Mouse (Mus musculus) kidney, postnatal 0 days (tissue): Measurements from ENCODE around the gene Mob3b. TPM values are rescaled to one million over a fixed set of nuclear protein-coding genes. Genes with fewer than 3 reads are reported as not detected.

Experiments
- ATAC-seq: fragments of 200-750 bp; cut with Nextera tagmentation; replicated peaks from 2 replicates; pipeline ENCODE4 v1.8.0; 2017; ENCODE audit warnings: low read depth, moderate number of reproducible peaks, moderate TSS enrichment, moderate library complexity; ENCODE audit not compliant: low FRiP score
- DNase-seq: peaks from one replicate; pipeline ENCODE4 v3.0.0-alpha.2; 2016; ENCODE audit warnings: low spot score
- H3K27ac ChIP-seq: fragments of 300-500 bp; sonication (generic); 2 replicates; pipeline ENCODE4 v1.5.1; 2014; ENCODE audit warnings: mild to moderate bottlenecking
- H3K27me3 ChIP-seq: fragments of 300-500 bp; sonication (generic); 2 replicates; pipeline ENCODE4 v1.6.1; 2014; ENCODE audit warnings: low read length, mixed read lengths; ENCODE audit not compliant: insufficient read depth
- H3K36me3 ChIP-seq: fragments of 300-500 bp; sonication (generic); 2 replicates; pipeline ENCODE4 v1.6.1; 2014; ENCODE audit warnings: low read length, mixed read lengths; ENCODE audit not compliant: insufficient read depth
- H3K4me1 ChIP-seq: fragments of 300-500 bp; sonication (generic); replicated peaks from 2 replicates; pipeline ENCODE4 v1.6.1; 2014; ENCODE audit warnings: antibody characterized with exemption, low read length, mixed read lengths; ENCODE audit not compliant: insufficient read depth
- H3K4me2 ChIP-seq: fragments of 300-500 bp; sonication (generic); 2 replicates; pipeline ENCODE4 v1.6.1; 2014; ENCODE audit warnings: mild to moderate bottlenecking, low read length, moderate library complexity, mixed read lengths
- H3K4me3 ChIP-seq: fragments of 300-500 bp; sonication (generic); replicated peaks from 2 replicates; pipeline ENCODE4 v1.5.1; 2014; ENCODE audit warnings: low read depth, low read length
- H3K9ac ChIP-seq: fragments of 300-500 bp; sonication (generic); 2 replicates; pipeline ENCODE4 v1.6.1; 2014; ENCODE audit warnings: low read depth, low read length
- H3K9me3 ChIP-seq: fragments of 300-500 bp; sonication (generic); replicated peaks from 2 replicates; pipeline ENCODE4 v1.6.1; 2016; ENCODE audit warnings: low read length, inconsistent platforms, mixed read lengths
- CTCF ChIP-seq: IDR thresholded peaks from 2 replicates; pipeline ENCODE4 v1.5.1; 2016; ENCODE audit warnings: antibody characterized with exemption, low read depth, mild to moderate bottlenecking, moderate library complexity
- WGBS: fragments of 180-500 bp; shearing (Covaris S2); extraction: QIAGEN DNeasy Blood & Tissue Kit; methylation state at CpG from one replicate; pipeline ENCODE4 v1.1.7; 2014; 5-methylcytosine and 5-hydroxymethylcytosine counted together
- polyA plus RNA-seq: library from polyadenylated mRNA; unstranded; fragments of >200 nt; fragmentation: Nextera tagmentation; extraction: Ambion mirVana; gene quantifications from 2 replicates; pipeline ENCODE4 v1.2.1, GENCODE M21; 2015

Mob3b gene
- polyA plus RNA-seq, 1 experiment from 2014 or later = 13.1 TPM

DNA sequence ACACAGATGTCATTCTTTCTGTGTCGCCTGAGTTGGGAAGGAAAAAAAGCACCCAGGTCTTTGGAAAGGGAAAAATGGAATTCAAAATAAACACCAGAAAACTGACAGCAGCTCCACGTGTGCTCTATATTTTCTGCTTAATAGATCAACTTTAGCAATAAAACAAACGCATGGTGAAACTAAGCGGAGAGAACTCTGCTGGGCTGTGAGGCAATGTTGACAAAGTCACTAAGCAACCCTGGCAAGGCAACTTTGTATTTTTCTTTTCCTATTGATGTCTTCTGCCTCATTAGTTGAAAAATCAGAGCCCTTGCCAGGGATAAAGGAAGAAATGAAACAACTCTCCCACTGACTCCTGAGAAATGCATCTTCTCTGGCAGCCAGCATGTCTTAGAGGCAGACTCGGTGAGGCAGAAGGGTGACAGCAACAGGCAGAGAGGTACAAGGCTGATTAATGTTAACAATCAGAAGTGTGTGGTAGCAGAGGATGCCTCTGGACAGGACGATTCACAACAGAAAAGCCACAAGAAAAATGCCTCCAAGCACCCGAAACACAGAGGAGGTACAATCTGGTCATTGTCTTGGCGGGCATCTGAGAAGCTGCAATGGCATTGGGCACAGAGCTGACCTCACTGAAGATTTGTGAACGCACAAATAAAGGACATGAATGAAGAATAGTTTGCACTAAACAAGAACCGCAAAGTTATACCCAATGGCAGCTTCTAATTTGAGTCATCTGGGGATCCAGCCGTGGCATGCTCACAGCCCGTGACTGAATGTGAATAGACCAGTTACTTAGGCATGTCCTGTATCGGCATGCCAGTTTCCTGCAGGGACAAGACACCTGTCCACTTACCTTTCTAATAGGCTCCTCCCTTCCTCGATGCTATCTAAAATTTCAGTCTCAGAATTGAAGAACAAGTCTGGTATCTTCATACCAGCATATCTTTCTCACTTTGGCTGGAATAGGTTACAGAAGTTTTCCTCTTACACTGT lies 67.7 kb downstream of the Mob3b start:
- no peak overlapping the region for H3K9ac ChIP-seq
- 68% methylated on average over 14 of the region's 14 CpGs for WGBS
- no peak overlapping the region for H3K4me2 ChIP-seq
- H3K4me1 ChIP-seq = no peaks in the 10 kb centered on the region
- no peaks in the 10 kb centered on the region for H3K9me3 ChIP-seq
- H3K27me3 ChIP-seq = no peaks in the 10 kb centered on the region
- ATAC-seq = no peak
- H3K4me3 ChIP-seq = no peak overlapping the region
- H3K27ac ChIP-seq = no peak overlapping the region
- TF ChIP-seq CTCF = no peak
- no peaks in the 10 kb centered on the region for H3K36me3 ChIP-seq
- DNase-seq = no peak

- H3K9ac ChIP-seq = no peak overlapping the region
- H3K4me3 ChIP-seq = no peak overlapping the region
- no peak overlapping the region for H3K4me2 ChIP-seq
- no peak overlapping the region for H3K27ac ChIP-seq
- no peaks in the 10 kb centered on the region for H3K27me3 ChIP-seq
- DNase-seq = no peak
- H3K4me1 ChIP-seq = 0 out of 2 replicates have a peak, but pooled peaks cover 5% of the 10 kb centered on the region
- no peak; the same call in 1 of the 2 replicates for ATAC-seq
- 47% methylated on average over 7 of the region's 7 CpGs for WGBS
- H3K9me3 ChIP-seq = no peaks in the 10 kb centered on the region
- no peaks in the 10 kb centered on the region for H3K36me3 ChIP-seq
- TF ChIP-seq CTCF = no peak
Measured at GRCm38 (mm10) chr4:35086067-35086700, 71.1 kb downstream of the Mob3b start.

DNA sequence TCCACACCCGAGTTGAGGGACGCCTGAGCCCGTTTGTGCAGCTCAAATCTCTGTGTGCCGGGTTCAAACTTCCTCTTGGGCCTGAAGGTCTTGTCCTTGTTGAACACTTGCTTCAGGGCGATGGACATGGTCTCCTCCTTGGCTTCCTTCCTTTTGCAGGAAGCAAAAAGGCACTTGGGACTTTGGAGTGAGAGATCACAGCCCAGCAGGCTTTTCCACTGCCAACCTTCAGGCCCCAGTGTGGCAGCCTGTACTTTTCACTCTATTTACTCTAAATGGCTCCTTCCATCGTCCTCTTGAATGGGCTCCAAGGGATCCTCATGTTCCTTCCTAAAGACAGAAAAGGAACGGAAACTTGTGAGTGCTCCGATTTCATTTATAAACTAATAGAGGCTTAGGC lies 73.2 kb downstream of the Mob3b start:
- no peak for TF ChIP-seq CTCF
- H3K4me1 ChIP-seq = 0 out of 2 replicates have a peak, but pooled peaks cover 5% of the 10 kb centered on the region
- H3K36me3 ChIP-seq = no peaks in the 10 kb centered on the region
- H3K4me3 ChIP-seq = no peak overlapping the region
- DNase-seq (no peak), ATAC-seq (no peak)
- no peak overlapping the region for H3K9ac ChIP-seq
- H3K27ac ChIP-seq = no peak overlapping the region
- H3K27me3 ChIP-seq = no peaks in the 10 kb centered on the region
- no peaks in the 10 kb centered on the region for H3K9me3 ChIP-seq
- H3K4me2 ChIP-seq = no peak overlapping the region
- WGBS = 85% methylated on average over 8 of the region's 8 CpGs

- H3K36me3 ChIP-seq = no peaks in the 10 kb centered on the region
- TF ChIP-seq CTCF = no peak
- H3K9me3 ChIP-seq = no peaks in the 10 kb centered on the region
- WGBS = 37% methylated on average over 10 of the region's 10 CpGs
- ATAC-seq (no peak), DNase-seq (peak; percentile 32)
- H3K27me3 ChIP-seq = no peaks in the 10 kb centered on the region
- 0 out of 2 replicates have a peak, but pooled peaks cover 5% of the 10 kb centered on the region for H3K4me1 ChIP-seq
- H3K9ac ChIP-seq = no peak overlapping the region
- no peak overlapping the region for H3K4me3 ChIP-seq
- H3K27ac ChIP-seq = no peak overlapping the region
- no peak overlapping the region for H3K4me2 ChIP-seq
Measured at GRCm38 (mm10) chr4:35082476-35083114, 74.7 kb downstream of the Mob3b start.

DNA sequence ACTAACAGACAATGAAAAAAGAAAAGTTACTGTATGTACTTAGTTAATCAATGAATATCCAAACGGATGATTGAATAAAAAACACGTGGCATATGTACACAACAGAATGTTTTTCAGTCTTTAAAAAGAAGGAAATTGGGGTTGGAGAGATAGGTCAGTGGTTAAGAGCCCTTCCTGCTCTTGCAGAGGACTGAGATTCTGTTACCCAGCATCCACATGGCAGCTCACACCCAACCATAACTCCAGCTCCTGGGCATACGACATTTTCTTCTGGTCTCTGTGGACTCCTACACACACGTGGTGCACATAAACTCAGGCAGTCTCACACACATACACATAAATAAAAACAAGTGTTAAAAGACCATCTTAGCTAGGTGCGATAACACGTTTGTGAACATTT lies 77.0 kb downstream of the Mob3b start:
- Histone ChIP-seq H3K4me1 (0 out of 2 replicates have a peak, but pooled peaks cover 5% of the 10 kb centered on the region), H3K27me3 (no peaks in the 10 kb centered on the region), H3K4me3 (no peak overlapping the region), H3K9me3 (no peaks in the 10 kb centered on the region), H3K4me2 (no peak overlapping the region), H3K9ac (no peak overlapping the region), H3K36me3 (no peaks in the 10 kb centered on the region), H3K27ac (no peak overlapping the region)
- DNase-seq (no peak), ATAC-seq (no peak)
- no peak for TF ChIP-seq CTCF
- WGBS = 84% methylated on average over 6 of the region's 6 CpGs

GRCm38 (mm10) chr4:35068739-35069138 lies 88.5 kb downstream of the Mob3b start:
- DNase-seq (peak; percentile 51), ATAC-seq (no peak)
- Histone ChIP-seq H3K36me3 (no peaks in the 10 kb centered on the region), H3K9me3 (no peaks in the 10 kb centered on the region), H3K27ac (no peak overlapping the region), H3K4me1 (0 out of 2 replicates have a peak, but pooled peaks cover 3% of the 10 kb centered on the region), H3K4me3 (no peak overlapping the region), H3K27me3 (no peaks in the 10 kb centered on the region), H3K9ac (no peak overlapping the region), H3K4me2 (no peak overlapping the region)
- 52% methylated on average over 4 of the region's 4 CpGs for WGBS
- TF ChIP-seq CTCF = no peak
